Mouse (Mus musculus) forebrain, embryonic 14.5 days (tissue): ENCODE measurements at regions not wholly inside any gene's neighbourhood (a gene's known extent, or its start where the extent isn't known, plus 50 kb on each side); places are given as distances from the start of the nearest gene placed in this dataset.
"Not testable (repeated sequence)": the region's sequence is repeated elsewhere in the genome, so short reads cannot be mapped to it uniquely, and the experiment has no call there.

Source experiments
- ATAC-seq: fragments of 200-750 bp; cut with Nextera tagmentation; 2 replicates; pipeline ENCODE4 v1.8.0; 2017; ENCODE audit warnings: mild to moderate bottlenecking, moderate library complexity
- DNase-seq: peaks from one replicate; pipeline ENCODE4 v3.0.0-alpha.2; 2015; ENCODE audit warnings: low spot score
- H3K27ac ChIP-seq: fragments of 300-500 bp; sonication (generic); 2 replicates; pipeline ENCODE4 v1.5.1; 2014; ENCODE audit warnings: low read depth, mild to moderate bottlenecking, control low read depth, low read length, moderate library complexity
- H3K27me3 ChIP-seq: fragments of 300-500 bp; sonication (generic); replicated peaks from 2 replicates; pipeline ENCODE4 v1.6.1; 2014; ENCODE audit warnings: low read length, control low read depth, mixed read lengths; ENCODE audit not compliant: control insufficient read depth, insufficient read depth
- H3K36me3 ChIP-seq: fragments of 300-500 bp; sonication (generic); 2 replicates; pipeline ENCODE4 v1.6.1; 2014; ENCODE audit warnings: low read length, control low read depth; ENCODE audit not compliant: control insufficient read depth, insufficient read depth
- H3K4me1 ChIP-seq: fragments of 300-500 bp; sonication (generic); 2 replicates; pipeline ENCODE4 v1.6.1; 2014; ENCODE audit warnings: antibody characterized with exemption, low read length, control low read depth; ENCODE audit not compliant: control insufficient read depth, insufficient read depth
- H3K4me2 ChIP-seq: fragments of 300-500 bp; sonication (generic); 2 replicates; pipeline ENCODE4 v1.6.1; 2014; ENCODE audit warnings: mild to moderate bottlenecking, control low read depth, low read length
- H3K4me3 ChIP-seq: fragments of 300-500 bp; sonication (generic); 2 replicates; pipeline ENCODE4 v1.5.1; 2014; ENCODE audit warnings: low read depth, low read length, control low read depth
- H3K9ac ChIP-seq: fragments of 300-500 bp; sonication (generic); 2 replicates; pipeline ENCODE4 v1.6.1; 2014; ENCODE audit warnings: mild to moderate bottlenecking, low read length, control low read depth, moderate library complexity
- H3K9me3 ChIP-seq: fragments of 300-500 bp; sonication (generic); replicated peaks from 2 replicates; pipeline ENCODE4 v1.6.1; 2016; ENCODE audit warnings: low read length, control low read depth, mixed read lengths; ENCODE audit not compliant: control insufficient read depth
- WGBS: fragments of 180-500 bp; shearing (Covaris S2); extraction: QIAGEN DNeasy Blood & Tissue Kit; methylation state at CpG from one replicate; pipeline ENCODE4 v1.1.7; 2014; 5-methylcytosine and 5-hydroxymethylcytosine counted together

- not testable (repeated sequence) for H3K27ac ChIP-seq, H3K4me3 ChIP-seq, H3K4me2 ChIP-seq, H3K36me3 ChIP-seq, H3K4me1 ChIP-seq, DNase-seq, H3K9ac ChIP-seq, H3K9me3 ChIP-seq, H3K27me3 ChIP-seq, ATAC-seq
- 90% methylated on average over 22 of the region's 22 CpGs for WGBS
These were observed 957.0 kb upstream of the Gm597 start for GRCm38 (mm10) chr1:29737062-29737461.

GRCm38 (mm10) chr1:29731930-29732329, 951.9 kb upstream of the Gm597 start:
- 70% methylated on average over 2 of the region's 2 CpGs for WGBS
- Histone ChIP-seq H3K36me3 (no peaks in the 10 kb centered on the region), H3K9me3 (no peaks in the 10 kb centered on the region), H3K27ac (no peak overlapping the region), H3K27me3 (no peaks in the 10 kb centered on the region), H3K4me1 (no peaks in the 10 kb centered on the region), H3K4me3 (no peak overlapping the region), H3K4me2 (no peak overlapping the region), H3K9ac (no peak overlapping the region)
- DNase-seq: peak; percentile 57
- ATAC-seq: peak; percentile 58; the same call in 1 of the 2 replicates
